Mouse (Mus musculus): ENCODE results near the gene 2510009E07Rik. TPM values are rescaled to one million over a fixed set of nuclear protein-coding genes. Genes with fewer than 3 reads are reported as not detected.

2510009E07Rik gene
- total and polyA plus RNA-seq, 2 experiments from 2014 or later = 20.0 to 32.2 TPM

GRCm38 (mm10) chr16:21615802-21616201, 78.7 kb downstream of the 2510009E07Rik start:
- peak; percentile 45 for DNase-seq (ENCODE audit: low spot score)
- H3K9me3 ChIP-seq (replicated peaks; ENCODE audit: control insufficient read depth, low read length) = no peaks in the 10 kb centered on the region
- TF ChIP-seq EP300 (IDR thresholded peaks at IDR 0.05; ENCODE audit: low read depth) = no peak
- TF ChIP-seq CTCF (IDR thresholded peaks at IDR 0.05; ENCODE audit: low read depth) = peak; percentile 60
- WGBS = 68% methylated on average over 7 of the region's 7 CpGs
- ATAC-seq (ENCODE audit: insufficient read depth, low read depth) = no peak
- no peak overlapping the region for H3K4me2 ChIP-seq (ENCODE audit: low read depth, low read length)
- H3K27me3 ChIP-seq (ENCODE audit: control insufficient read depth, insufficient read depth, low read length) = no peaks in the 10 kb centered on the region
- no peaks in the 10 kb centered on the region for H3K4me1 ChIP-seq (ENCODE audit: control insufficient read depth, insufficient read depth)
- H3K36me3 ChIP-seq (replicated peaks; ENCODE audit: control insufficient read depth, insufficient read depth, low read length) = no peaks in the 10 kb centered on the region
- no peak overlapping the region for H3K9ac ChIP-seq (replicated peaks; ENCODE audit: low read depth, low read length)
- H3K27ac ChIP-seq (ENCODE audit: low read depth) = no peak overlapping the region
- H3K4me3 ChIP-seq (ENCODE audit: low read depth, low read length) = no peak overlapping the region

- no peak for DNase-seq (ENCODE audit: low spot score)
- 92% methylated on average over 4 of the region's 4 CpGs for WGBS
Observed at GRCm38 (mm10) chr16:21610473-21610872, 84.0 kb downstream of the 2510009E07Rik start.

GRCm38 (mm10) chr16:21608176-21608865, 86.1 kb downstream of the 2510009E07Rik start:
- H3K4me2 ChIP-seq (ENCODE audit: low read depth, low read length) = no peak overlapping the region
- TF ChIP-seq EP300 (IDR thresholded peaks at IDR 0.05; ENCODE audit: low read depth) (no peak), CTCF (IDR thresholded peaks at IDR 0.05; ENCODE audit: low read depth) (no peak)
- H3K36me3 ChIP-seq (replicated peaks; ENCODE audit: control insufficient read depth, insufficient read depth, low read length) = no peaks in the 10 kb centered on the region
- 41% methylated on average over 10 of the region's 10 CpGs for WGBS
- H3K27ac ChIP-seq (ENCODE audit: low read depth) = peak overlapping the region; percentile 75
- peak; percentile 71 for ATAC-seq (ENCODE audit: insufficient read depth, low read depth)
- peaks cover 34% of the 10 kb centered on the region for H3K4me1 ChIP-seq (ENCODE audit: control insufficient read depth, insufficient read depth)
- no peaks in the 10 kb centered on the region for H3K27me3 ChIP-seq (ENCODE audit: control insufficient read depth, insufficient read depth, low read length)
- H3K4me3 ChIP-seq (ENCODE audit: low read depth, low read length) = no peak overlapping the region
- H3K9me3 ChIP-seq (replicated peaks; ENCODE audit: control insufficient read depth, low read length) = no peaks in the 10 kb centered on the region
- peak; percentile 61 for DNase-seq (ENCODE audit: low spot score)
- H3K9ac ChIP-seq (replicated peaks; ENCODE audit: low read depth, low read length) = no peak overlapping the region

More at GRCm38 (mm10) chr16:21610473-21610872, 84.0 kb downstream of the 2510009E07Rik start:
- Histone ChIP-seq H3K9me3 (replicated peaks; ENCODE audit: control insufficient read depth, low read length) (no peaks in the 10 kb centered on the region), H3K36me3 (replicated peaks; ENCODE audit: control insufficient read depth, insufficient read depth, low read length) (no peaks in the 10 kb centered on the region), H3K4me3 (ENCODE audit: low read depth, low read length) (no peak overlapping the region), H3K4me1 (ENCODE audit: control insufficient read depth, insufficient read depth) (peaks cover 34% of the 10 kb centered on the region), H3K27me3 (ENCODE audit: control insufficient read depth, insufficient read depth, low read length) (no peaks in the 10 kb centered on the region), H3K9ac (replicated peaks; ENCODE audit: low read depth, low read length) (no peak overlapping the region), H3K27ac (ENCODE audit: low read depth) (no peak overlapping the region), H3K4me2 (ENCODE audit: low read depth, low read length) (no peak overlapping the region)
- TF ChIP-seq CTCF (IDR thresholded peaks at IDR 0.05; ENCODE audit: low read depth) (no peak), EP300 (IDR thresholded peaks at IDR 0.05; ENCODE audit: low read depth) (no peak)
- ATAC-seq (ENCODE audit: insufficient read depth, low read depth) = no peak

DNA sequence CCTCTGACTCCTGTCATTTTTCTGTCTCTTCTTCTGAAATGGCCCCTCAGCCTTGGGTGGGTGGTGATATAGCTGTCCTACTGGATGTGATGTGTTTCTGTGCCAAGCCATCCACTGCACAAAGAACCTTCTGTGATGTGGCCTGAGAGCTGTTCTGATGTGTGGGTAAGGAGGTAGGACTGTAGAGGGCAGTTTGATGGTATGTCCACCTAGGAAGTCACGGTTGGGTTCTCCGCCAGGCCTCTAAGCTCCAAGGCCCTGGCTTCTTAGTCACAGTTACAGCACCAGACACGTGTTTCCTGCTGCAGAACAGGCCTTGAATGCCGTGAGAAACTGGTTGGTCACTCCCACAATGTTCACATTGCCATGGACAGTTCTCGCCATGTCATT, 86.8 kb downstream of the 2510009E07Rik start:
- no peaks in the 10 kb centered on the region for H3K36me3 ChIP-seq (replicated peaks; ENCODE audit: control insufficient read depth, insufficient read depth, low read length)
- ATAC-seq (ENCODE audit: insufficient read depth, low read depth) = 0 out of 2 replicates have a peak, but pooled peaks have one; percentile 24
- WGBS = 52% methylated on average over 5 of the region's 5 CpGs

DNA sequence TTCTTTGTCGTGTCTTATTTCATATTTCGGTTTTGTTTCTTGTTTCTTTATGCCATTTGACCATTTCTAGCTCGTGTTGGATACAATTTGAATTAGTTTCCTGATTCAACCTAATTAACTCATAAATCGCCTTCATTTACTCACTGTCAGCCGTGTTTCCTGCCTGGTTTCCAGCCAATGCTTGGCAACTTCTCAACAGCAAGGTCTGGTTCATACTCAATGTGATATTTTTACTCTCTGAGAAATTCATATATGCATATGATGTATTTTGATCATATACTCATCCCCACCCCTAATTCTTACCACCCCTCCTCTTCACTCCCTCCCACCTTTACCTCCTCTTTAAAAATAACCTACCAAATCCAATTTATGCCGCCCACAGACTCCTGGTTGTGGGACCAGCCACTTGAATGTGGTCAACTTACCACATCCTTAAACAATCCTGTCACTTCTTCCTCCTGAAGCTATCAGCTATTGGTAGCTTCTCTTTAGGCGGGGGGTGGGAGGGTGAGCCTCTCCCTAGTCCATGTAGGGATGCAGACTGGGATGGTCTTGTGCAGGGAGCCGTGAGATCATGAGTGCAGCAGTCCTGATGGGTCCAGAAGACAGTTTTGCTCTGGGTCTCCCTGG, 87.3 kb downstream of the 2510009E07Rik start:
- Histone ChIP-seq H3K4me2 (ENCODE audit: low read depth, low read length) (no peak overlapping the region), H3K36me3 (replicated peaks; ENCODE audit: control insufficient read depth, insufficient read depth, low read length) (no peaks in the 10 kb centered on the region), H3K9me3 (replicated peaks; ENCODE audit: control insufficient read depth, low read length) (no peaks in the 10 kb centered on the region), H3K27me3 (ENCODE audit: control insufficient read depth, insufficient read depth, low read length) (no peaks in the 10 kb centered on the region), H3K4me1 (ENCODE audit: control insufficient read depth, insufficient read depth) (peaks cover 34% of the 10 kb centered on the region), H3K9ac (replicated peaks; ENCODE audit: low read depth, low read length) (no peak overlapping the region), H3K4me3 (ENCODE audit: low read depth, low read length) (no peak overlapping the region), H3K27ac (ENCODE audit: low read depth) (0 out of 2 replicates have a peak overlapping the region, but pooled peaks have one; percentile 26)
- 67% methylated on average over 8 of the region's 8 CpGs for WGBS
- TF ChIP-seq CTCF (IDR thresholded peaks at IDR 0.05; ENCODE audit: low read depth) (no peak), EP300 (IDR thresholded peaks at IDR 0.05; ENCODE audit: low read depth) (no peak)
- DNase-seq (ENCODE audit: low spot score) = no peak
- no peak for ATAC-seq (ENCODE audit: insufficient read depth, low read depth)

More for the DNA sequence above, 86.8 kb downstream of the 2510009E07Rik start:
- Histone ChIP-seq H3K4me3 (ENCODE audit: low read depth, low read length) (no peak overlapping the region), H3K4me1 (ENCODE audit: control insufficient read depth, insufficient read depth) (peaks cover 34% of the 10 kb centered on the region), H3K9me3 (replicated peaks; ENCODE audit: control insufficient read depth, low read length) (no peaks in the 10 kb centered on the region), H3K9ac (replicated peaks; ENCODE audit: low read depth, low read length) (no peak overlapping the region), H3K27me3 (ENCODE audit: control insufficient read depth, insufficient read depth, low read length) (no peaks in the 10 kb centered on the region), H3K4me2 (ENCODE audit: low read depth, low read length) (no peak overlapping the region), H3K27ac (ENCODE audit: low read depth) (peak overlapping the region; percentile 18; the same call in 1 of the 2 replicates)
- TF ChIP-seq EP300 (IDR thresholded peaks at IDR 0.05; ENCODE audit: low read depth) (no peak), CTCF (IDR thresholded peaks at IDR 0.05; ENCODE audit: low read depth) (no peak)
- DNase-seq (ENCODE audit: low spot score) = no peak
